Mouse (Mus musculus) kidney, embryonic 14.5 days (tissue): Measurements from ENCODE around the gene Isca1. TPM values are rescaled to one million over a fixed set of nuclear protein-coding genes. Genes with fewer than 3 reads are reported as not detected.

Source experiments
- ATAC-seq: fragments of 200-750 bp; cut with Nextera tagmentation; 2 replicates; pipeline ENCODE4 v1.8.0; 2017; ENCODE audit warnings: moderate number of reproducible peaks, mild to moderate bottlenecking, moderate TSS enrichment, moderate library complexity; ENCODE audit not compliant: low FRiP score, low TSS enrichment
- H3K27ac ChIP-seq: fragments of 300-500 bp; sonication (generic); 2 replicates; pipeline ENCODE4 v1.5.1; 2014; ENCODE audit warnings: low read depth, mild to moderate bottlenecking, low read length, moderate library complexity, mixed read lengths
- H3K27me3 ChIP-seq: fragments of 300-500 bp; sonication (generic); 2 replicates; pipeline ENCODE4 v1.6.1; 2014; ENCODE audit warnings: mild to moderate bottlenecking, low read length; ENCODE audit not compliant: control insufficient read depth, insufficient read depth
- H3K36me3 ChIP-seq: fragments of 300-500 bp; sonication (generic); 2 replicates; pipeline ENCODE4 v1.6.1; 2014; ENCODE audit warnings: low read length, mixed read lengths; ENCODE audit not compliant: control insufficient read depth, insufficient read depth
- H3K4me1 ChIP-seq: fragments of 300-500 bp; sonication (generic); 2 replicates; pipeline ENCODE4 v1.6.1; 2014; ENCODE audit warnings: low read length, mixed read lengths; ENCODE audit not compliant: control insufficient read depth, insufficient read depth
- H3K4me2 ChIP-seq: fragments of 300-500 bp; sonication (generic); replicated peaks from 2 replicates; pipeline ENCODE4 v1.6.1; 2014; ENCODE audit warnings: low read depth, mild to moderate bottlenecking, low read length
- H3K4me3 ChIP-seq: fragments of 300-500 bp; sonication (generic); 2 replicates; pipeline ENCODE4 v1.5.1; 2014; ENCODE audit warnings: mild to moderate bottlenecking, low read length
- H3K9ac ChIP-seq: fragments of 300-500 bp; sonication (generic); 2 replicates; pipeline ENCODE4 v1.6.1; 2014; ENCODE audit warnings: low read depth, mild to moderate bottlenecking, low read length, moderate library complexity
- H3K9me3 ChIP-seq: fragments of 300-500 bp; sonication (generic); 2 replicates; pipeline ENCODE4 v1.6.1; 2016; ENCODE audit warnings: low read length; ENCODE audit not compliant: control insufficient read depth
- WGBS: fragments of 180-500 bp; shearing (Covaris S2); extraction: QIAGEN DNeasy Blood & Tissue Kit; methylation state at CpG from one replicate; pipeline ENCODE4 v1.1.7; 2014; 5-methylcytosine and 5-hydroxymethylcytosine counted together
- polyA plus RNA-seq: library from polyadenylated mRNA; unstranded; fragments of >200 nt; fragmentation: Nextera tagmentation; extraction: Ambion mirVana; gene quantifications from 2 replicates; pipeline ENCODE4 v1.2.1, GENCODE M21; 2014

The Isca1 gene
- polyA plus RNA-seq, result 123 and 134 TPM in 2 replicates

DNA sequence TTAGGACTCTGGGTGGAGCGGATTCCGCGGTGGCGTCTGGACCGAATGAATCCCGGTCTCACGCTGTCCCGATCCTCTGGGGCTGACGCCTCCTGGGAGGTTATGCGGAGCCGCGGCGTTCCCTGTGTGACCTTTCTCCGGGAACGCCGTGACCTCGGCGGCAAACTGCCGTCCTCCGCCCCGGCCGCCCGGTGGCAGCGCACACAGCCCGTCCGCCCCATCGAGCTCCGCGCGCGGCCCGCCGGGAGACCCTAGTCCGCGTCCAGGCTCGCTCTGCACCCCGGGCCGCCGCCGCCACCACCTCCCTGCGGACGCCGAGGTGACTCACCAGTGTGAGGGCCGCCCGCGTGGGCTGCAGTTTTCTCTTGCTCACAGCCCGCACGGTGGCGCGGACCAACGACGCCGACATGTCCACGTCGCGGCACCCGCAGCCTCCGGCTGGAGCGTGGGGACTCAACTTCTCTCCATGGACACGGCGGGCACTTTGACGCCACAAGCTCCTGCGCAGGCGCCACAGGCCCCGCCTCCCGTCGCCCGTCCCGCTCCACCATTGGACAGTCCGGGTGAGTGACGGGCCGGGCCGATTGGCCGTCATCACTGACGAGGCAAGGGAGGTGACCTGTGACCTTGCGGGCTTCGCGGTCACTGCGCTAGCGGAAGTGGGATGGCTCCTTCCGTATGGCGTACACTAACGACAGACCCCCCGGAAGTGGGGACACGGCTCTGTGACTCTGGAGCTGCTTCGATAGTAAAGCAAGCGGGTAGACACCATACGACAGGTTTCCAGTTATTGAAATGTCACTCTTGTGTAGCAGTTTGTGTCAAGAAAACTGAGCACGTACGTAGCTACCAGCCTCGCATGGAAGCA, at the start of gene Isca1:
Isca1 (minus strand) TSS at position 515 of the 868 bp plus-strand sequence.
- under 1% methylated on average over 91 of the region's 91 CpGs for WGBS
- Histone ChIP-seq H3K9ac (peak within 1 kb of the TSS; percentile 73), H3K4me1 (peaks cover 37% of the 10 kb centered on the region), H3K27ac (peak within 1 kb of the TSS; percentile 92), H3K36me3 (peaks cover 22% of the 10 kb centered on the region), H3K9me3 (no peaks in the 10 kb centered on the region), H3K27me3 (no peaks in the 10 kb centered on the region), H3K4me2 (peak within 1 kb of the TSS; percentile 55), H3K4me3 (peak within 1 kb of the TSS; percentile 59)
- peak; percentile 96 for ATAC-seq

DNA sequence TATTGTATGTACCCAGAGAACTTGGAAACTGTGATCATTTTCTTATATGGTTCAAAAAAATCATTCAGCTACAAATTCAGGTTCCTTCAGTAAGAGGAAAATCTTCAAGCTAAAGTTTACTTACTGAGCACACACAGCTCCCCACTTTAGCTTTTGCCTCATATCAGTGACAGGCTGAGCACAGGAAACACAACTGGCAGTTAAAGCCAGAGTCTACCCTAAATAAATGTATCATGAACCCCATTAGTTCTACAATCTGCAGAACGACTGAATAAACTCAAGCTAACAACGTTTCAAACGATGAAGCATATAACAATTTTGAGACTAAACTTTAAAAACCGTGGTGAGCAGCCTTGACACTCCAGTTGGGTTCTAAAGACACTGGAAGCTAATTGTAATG, 47.7 kb upstream of the Isca1 start:
- Histone ChIP-seq H3K4me3 (no peak overlapping the region), H3K4me1 (peaks cover 14% of the 10 kb centered on the region), H3K4me2 (no peak overlapping the region), H3K9me3 (no peaks in the 10 kb centered on the region), H3K27ac (no peak overlapping the region), H3K9ac (no peak overlapping the region), H3K36me3 (peaks cover 46% of the 10 kb centered on the region), H3K27me3 (no peaks in the 10 kb centered on the region)
- WGBS, result 90% methylated on average over 4 of the region's 4 CpGs
- ATAC-seq, result no peak

DNA sequence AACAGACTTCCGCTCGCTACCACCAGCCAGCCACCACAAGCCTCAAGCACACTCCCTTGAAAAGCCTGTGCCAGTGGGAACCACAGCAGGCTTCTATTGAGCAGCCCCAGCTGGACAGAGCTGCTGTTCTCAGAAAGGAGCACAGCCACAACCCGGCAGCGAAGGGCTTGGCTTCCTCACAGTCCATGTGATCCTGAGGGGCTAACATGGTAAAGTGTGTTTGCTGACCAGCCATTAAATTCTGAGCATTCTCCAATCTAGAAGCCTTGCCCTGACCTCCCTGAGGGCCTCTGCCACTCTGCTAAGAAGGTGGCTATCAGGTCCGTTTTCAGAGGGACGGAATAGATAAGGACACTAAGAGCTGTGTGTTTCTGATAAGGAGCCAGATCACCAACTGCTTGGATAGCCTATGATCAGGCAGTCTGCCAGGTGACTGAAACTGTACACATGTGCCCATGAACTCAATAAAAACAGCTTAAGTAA, 44.5 kb upstream of the Isca1 start:
- H3K27me3 ChIP-seq, result no peaks in the 10 kb centered on the region
- no peaks in the 10 kb centered on the region for H3K9me3 ChIP-seq
- H3K4me3 ChIP-seq, result no peak overlapping the region
- no peaks in the 10 kb centered on the region for H3K4me1 ChIP-seq
- H3K36me3 ChIP-seq, result peaks cover 77% of the 10 kb centered on the region
- H3K4me2 ChIP-seq, result no peak overlapping the region
- H3K9ac ChIP-seq, result no peak overlapping the region
- ATAC-seq, result no peak
- no peak overlapping the region for H3K27ac ChIP-seq
- 91% methylated on average over 6 of the region's 6 CpGs for WGBS

DNA sequence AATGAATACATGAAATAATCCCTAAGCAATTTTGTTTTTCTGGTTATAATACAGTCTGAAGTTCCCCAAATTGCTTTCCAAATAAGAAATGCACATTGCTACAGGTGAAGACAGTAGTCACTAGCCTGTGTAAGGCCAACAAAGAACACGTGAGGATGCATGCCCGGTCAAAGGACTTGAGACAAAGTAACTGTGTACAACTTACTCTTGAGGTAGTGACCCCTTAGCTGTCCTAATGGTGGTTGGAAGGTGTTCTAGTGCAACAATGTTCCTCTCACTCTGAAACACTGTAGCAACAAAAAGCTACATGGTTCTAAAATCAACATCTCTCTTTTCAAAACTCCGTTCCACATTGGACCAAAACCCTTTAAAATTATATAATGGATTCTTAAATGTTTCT, 42.0 kb upstream of the Isca1 start:
- peaks cover 93% of the 10 kb centered on the region for H3K36me3 ChIP-seq
- H3K4me1 ChIP-seq, result no peaks in the 10 kb centered on the region
- no peak overlapping the region for H3K27ac ChIP-seq
- 98% methylated on average over 3 of the region's 3 CpGs for WGBS
- H3K9me3 ChIP-seq, result no peaks in the 10 kb centered on the region
- H3K4me3 ChIP-seq, result no peak overlapping the region
- no peak overlapping the region for H3K9ac ChIP-seq
- no peak for ATAC-seq
- H3K4me2 ChIP-seq, result no peak overlapping the region
- no peaks in the 10 kb centered on the region for H3K27me3 ChIP-seq

DNA sequence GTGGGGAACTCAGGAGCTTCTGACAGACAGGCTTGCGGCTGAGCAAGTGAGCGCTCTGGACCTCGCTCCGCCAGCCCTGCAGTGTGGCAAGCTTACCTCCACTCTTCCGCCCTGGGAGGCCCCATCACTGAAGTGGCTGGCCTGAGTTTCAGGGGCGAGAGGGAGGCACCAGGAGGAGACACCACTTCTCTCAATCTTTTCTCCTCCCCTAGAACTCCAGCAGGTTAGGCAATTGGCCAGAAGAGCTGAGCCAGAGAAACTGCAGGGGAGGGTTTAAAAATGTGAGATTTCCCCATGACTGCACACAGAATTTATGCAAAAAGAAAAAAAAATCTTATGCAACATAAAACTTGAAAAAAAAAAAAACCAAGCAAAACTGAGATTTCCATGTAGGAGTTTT, 31.4 kb upstream of the Isca1 start:
- 80% methylated on average over 6 of the region's 6 CpGs for WGBS
- H3K4me1 ChIP-seq, result no peaks in the 10 kb centered on the region

DNA sequence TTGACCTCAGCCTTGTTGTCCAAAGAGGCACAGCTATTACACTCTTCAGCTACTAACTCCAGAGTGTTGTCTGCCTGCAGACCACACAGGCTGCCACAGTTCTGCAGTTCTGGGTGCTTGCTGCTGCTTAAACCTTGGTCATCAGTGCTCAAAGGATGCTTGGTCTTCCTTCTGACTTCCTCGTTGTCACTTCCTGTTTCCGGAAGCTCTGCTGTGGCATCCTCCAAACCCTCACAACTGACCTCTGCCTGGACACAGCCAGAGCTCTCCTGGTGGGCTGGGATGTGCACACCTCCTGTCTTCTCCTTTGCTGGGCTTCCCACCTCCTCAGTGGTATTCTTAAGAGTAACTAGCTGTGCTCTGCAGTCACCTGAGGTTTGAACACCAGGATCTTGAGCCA, 30.5 kb upstream of the Isca1 start:
- Histone ChIP-seq H3K4me3 (no peak overlapping the region), H3K9ac (no peak overlapping the region), H3K27me3 (no peaks in the 10 kb centered on the region), H3K9me3 (no peaks in the 10 kb centered on the region), H3K36me3 (peaks cover 98% of the 10 kb centered on the region), H3K4me1 (no peaks in the 10 kb centered on the region), H3K27ac (no peak overlapping the region), H3K4me2 (no peak overlapping the region)
- ATAC-seq, result no peak
- WGBS, result 84% methylated on average over 2 of the region's 2 CpGs

More for the DNA sequence above, 31.4 kb upstream of the Isca1 start:
- Histone ChIP-seq H3K9me3 (no peaks in the 10 kb centered on the region), H3K27me3 (no peaks in the 10 kb centered on the region), H3K27ac (no peak overlapping the region), H3K36me3 (peaks cover 98% of the 10 kb centered on the region), H3K9ac (no peak overlapping the region), H3K4me2 (no peak overlapping the region), H3K4me3 (no peak overlapping the region)
- ATAC-seq, result no peak

DNA sequence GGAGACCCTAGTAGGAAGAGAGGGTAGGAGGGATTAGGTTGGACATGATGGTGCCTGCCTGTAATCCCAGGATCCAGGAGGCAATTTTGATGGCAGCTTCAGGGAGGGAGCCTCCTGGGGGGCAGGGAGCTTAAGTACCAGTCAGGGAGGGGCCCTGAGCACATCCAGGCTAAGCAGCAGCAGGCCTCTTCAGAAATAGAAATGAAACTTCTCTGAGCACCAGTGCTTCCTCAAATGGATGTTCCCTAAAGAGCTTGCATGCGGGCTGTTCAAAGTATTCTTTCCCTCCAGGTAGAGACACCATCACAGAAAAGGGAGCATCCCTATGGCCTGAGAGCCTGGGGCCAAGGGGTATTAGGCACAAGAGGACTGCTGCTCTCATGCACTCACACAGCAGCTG, 28.7 kb upstream of the Isca1 start:
- H3K9ac ChIP-seq, result no peak overlapping the region
- H3K9me3 ChIP-seq, result no peaks in the 10 kb centered on the region
- ATAC-seq, result no peak
- WGBS, result 100% methylated on average over 1 of the region's 1 CpGs
- H3K27me3 ChIP-seq, result no peaks in the 10 kb centered on the region
- no peaks in the 10 kb centered on the region for H3K4me1 ChIP-seq
- H3K27ac ChIP-seq, result no peak overlapping the region
- H3K4me3 ChIP-seq, result no peak overlapping the region
- H3K36me3 ChIP-seq, result peaks cover 97% of the 10 kb centered on the region
- H3K4me2 ChIP-seq, result no peak overlapping the region

DNA sequence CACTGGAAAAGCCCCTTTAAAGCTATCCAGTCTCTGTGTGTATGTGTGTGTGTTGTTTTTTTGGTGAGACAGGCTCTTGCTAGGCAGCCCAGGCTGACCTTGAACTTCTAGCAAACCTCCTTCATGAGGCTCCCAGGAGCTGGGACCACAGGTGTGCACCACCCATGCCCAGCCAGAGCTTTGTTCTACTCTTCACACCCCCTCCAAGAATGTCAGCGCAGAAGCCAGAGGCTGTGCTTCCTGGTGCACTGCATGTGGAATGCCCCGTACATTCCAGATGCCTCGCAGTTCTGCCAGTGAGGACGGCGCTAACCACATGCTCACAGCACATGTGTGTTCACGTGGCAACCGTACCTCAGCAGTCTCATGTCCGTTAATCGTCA, 26.8 kb upstream of the Isca1 start:
- Histone ChIP-seq H3K4me1 (no peaks in the 10 kb centered on the region), H3K27ac (no peak overlapping the region), H3K9ac (no peak overlapping the region), H3K27me3 (no peaks in the 10 kb centered on the region), H3K9me3 (no peaks in the 10 kb centered on the region), H3K36me3 (peaks cover 97% of the 10 kb centered on the region), H3K4me2 (no peak overlapping the region), H3K4me3 (no peak overlapping the region)
- ATAC-seq, result no peak
- WGBS, result 94% methylated on average over 9 of the region's 9 CpGs

DNA sequence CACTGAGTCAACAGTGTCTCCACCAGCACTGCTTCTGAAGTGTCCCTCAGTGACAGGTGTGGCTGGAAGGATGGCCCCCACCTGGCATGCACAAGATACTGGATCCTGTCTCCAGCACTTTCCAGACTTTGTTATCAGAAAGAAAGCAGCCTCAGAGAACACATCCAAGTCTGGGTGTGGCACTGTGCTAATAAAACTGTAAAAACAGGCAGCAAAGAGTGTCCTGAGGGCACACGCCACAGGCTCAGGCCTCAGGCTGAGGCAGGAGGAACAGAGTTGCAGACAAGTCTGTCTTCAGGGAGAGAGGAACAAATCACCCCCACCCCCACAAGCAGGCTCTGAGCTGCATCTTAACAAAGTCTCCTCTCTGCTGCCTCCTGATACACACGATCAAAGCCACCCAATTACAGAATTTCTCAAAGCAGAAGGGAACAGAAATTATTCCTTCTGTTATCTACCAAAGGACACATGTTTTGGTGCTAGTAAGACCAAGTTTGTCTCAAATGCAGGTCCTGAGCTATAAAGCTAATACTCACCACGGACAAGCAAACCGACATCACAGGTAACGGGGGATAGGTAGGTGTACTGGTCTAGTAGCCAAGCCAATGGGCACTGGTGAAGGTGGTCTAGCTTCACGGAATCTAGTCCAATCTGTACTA, 26.3 kb upstream of the Isca1 start:
- H3K27me3 ChIP-seq, result no peaks in the 10 kb centered on the region
- H3K4me2 ChIP-seq, result no peak overlapping the region
- H3K4me3 ChIP-seq, result no peak overlapping the region
- no peak overlapping the region for H3K9ac ChIP-seq
- peaks cover 98% of the 10 kb centered on the region for H3K36me3 ChIP-seq
- no peak for ATAC-seq
- H3K27ac ChIP-seq, result no peak overlapping the region
- 90% methylated on average over 6 of the region's 6 CpGs for WGBS
- H3K9me3 ChIP-seq, result no peaks in the 10 kb centered on the region
- no peaks in the 10 kb centered on the region for H3K4me1 ChIP-seq
